Mouse (Mus musculus) lung, adult 2 months (tissue): ENCODE data around the gene Cntnap1.

Source experiments
- CTCF ChIP-seq: fragments of 200-500 bp; IDR thresholded peaks from 2 replicates; pipeline ENCODE4 v1.5.1; 2011; ENCODE audit warnings: mild to moderate bottlenecking, low read length, control low read depth; ENCODE audit not compliant: insufficient read depth
- POLR2A ChIP-seq: fragments of 200-500 bp; IDR thresholded peaks from 2 replicates; pipeline ENCODE4 v1.6.1; 2011; ENCODE audit warnings: low read depth, mild to moderate bottlenecking, control low read depth, low read length, borderline replicate concordance; ENCODE audit errors: extremely low read depth

GRCm38 (mm10) chr11:101154648-101155047 is 15.7 kb upstream of the Cntnap1 start:
- TF ChIP-seq CTCF: no peak
- TF ChIP-seq POLR2A: no peak
